Mouse (Mus musculus) Muller cell, postnatal 12 days (primary cell): ENCODE measurements at regions not wholly inside any gene's neighbourhood (a gene's known extent, or its start where the extent isn't known, plus 50 kb on each side); places are given as distances from the start of the nearest gene placed in this dataset.

ENCODE experiments used
- DNase-seq: peaks from one replicate; pipeline ENCODE4 v3.0.0-alpha.2; 2015; ENCODE audit errors: inconsistent ontology term

DNA sequence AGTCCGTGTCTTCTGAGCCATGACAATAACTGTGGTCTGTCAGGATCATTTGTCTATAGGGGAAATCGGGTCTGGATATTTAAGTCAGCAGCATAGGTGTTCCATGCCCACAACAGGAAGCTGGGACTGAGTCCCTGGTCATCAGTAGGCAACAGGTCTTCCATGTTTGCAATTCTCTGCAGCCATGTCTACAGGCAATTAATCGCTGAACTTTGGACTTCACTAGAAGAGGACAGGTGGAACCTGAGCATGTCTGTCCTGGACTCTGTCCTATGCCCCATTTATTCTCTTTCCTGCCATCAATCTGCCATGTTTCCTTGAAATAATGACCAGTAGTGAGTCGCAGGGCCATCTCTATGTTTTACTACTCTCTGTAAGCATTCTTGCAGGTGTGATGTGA, 54.9 kb downstream of the Cyp2d40 start:
- DNase-seq, result no peak

DNA sequence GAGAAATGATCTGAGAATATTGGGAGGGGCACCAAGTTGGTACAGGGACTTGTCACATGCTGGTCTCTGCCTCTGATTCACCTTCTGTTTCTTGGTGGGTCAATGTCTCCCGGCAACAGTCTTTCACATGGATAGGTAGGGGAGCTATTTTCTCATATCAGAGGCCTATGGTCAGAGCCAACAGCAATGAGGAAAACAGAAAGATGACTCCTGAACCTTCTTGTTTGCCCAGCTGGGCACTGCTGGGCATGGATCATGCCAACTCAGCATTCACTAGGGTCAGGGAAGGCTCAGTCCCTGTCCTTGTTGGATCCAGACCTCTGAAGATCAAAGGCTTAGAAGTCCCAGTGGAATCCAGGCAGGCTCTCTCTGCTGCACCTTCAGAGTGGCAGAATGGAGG, 56.1 kb downstream of the Cyp2d40 start:
- no peak for DNase-seq

DNA sequence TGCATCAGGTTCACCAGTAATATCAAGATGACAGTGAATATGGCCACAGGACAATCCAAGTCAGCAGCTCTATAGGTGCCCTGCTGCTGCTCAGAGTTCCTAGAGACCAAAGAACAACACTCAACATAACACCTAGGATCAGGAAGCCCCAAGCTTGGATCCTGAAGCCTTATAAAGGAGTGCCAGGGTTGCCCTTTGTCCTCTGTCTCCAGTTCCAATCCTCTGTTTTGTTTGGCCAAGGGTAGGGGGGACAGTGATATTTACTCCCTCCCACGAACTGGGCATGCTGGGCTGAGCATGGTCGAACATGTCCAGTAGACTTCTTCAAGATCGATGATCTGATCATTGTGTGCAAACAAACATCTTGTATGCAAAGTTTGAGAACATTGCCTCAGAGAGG, 56.8 kb downstream of the Cyp2d40 start:
- no peak for DNase-seq

DNA sequence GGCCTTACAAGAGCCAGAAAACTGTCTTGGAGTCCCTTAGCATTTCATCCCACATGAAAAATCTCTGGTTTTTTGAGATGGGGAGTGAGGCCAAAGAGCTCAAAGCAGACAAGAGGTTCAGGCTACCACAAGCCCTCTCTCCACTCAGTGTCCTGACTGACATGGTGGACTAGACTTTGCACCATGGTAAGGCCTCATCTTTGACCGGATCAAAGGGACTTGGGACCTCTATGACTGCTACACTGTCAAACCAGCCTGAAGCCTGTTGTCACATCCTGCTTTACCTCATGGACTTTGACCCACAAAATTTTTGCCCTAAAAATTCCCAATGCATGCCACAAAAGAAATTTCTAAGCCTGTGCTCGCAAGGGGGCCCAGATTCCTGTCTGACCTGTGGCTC, 57.3 kb downstream of the Cyp2d40 start:
- DNase-seq, result no peak

DNA sequence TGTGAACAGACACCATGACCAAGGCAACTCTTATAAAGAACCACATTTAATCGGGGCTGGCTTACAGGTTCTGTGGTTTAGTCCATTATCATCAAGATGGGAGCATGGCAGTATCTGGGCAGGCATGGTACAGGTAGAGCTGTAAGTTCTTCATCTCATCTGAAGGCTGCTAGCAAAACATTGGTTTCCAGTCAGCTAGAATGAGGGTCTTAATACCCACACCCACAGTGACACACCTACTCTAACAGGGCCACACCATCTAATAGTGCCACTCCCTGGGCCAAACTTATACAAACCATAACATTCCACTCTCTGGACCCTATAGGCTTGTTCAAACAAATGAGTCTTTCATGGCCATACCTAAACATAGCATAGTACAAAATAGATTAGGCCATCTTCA, 61.9 kb downstream of the Cyp2d40 start:
- DNase-seq, result no peak

DNA sequence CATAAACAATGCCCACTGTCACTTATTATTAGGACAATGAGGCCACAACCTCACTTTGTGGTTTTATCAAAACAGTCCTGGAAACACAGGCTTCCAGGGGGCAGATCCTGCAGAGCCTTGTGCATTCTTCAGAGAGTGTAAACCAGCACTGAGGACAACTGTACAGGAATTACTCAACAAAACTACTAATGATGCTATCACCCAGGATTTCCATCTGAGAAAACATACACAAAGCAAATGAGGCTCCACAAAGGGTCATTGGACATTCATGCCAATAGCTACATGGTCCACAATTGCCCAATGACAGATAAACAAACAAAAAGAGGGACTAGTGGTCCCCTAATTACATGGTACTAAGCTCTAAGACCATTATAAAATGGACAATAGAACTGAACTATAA, 68.2 kb downstream of the Cyp2d40 start:
- DNase-seq, result peak; percentile 90

DNA sequence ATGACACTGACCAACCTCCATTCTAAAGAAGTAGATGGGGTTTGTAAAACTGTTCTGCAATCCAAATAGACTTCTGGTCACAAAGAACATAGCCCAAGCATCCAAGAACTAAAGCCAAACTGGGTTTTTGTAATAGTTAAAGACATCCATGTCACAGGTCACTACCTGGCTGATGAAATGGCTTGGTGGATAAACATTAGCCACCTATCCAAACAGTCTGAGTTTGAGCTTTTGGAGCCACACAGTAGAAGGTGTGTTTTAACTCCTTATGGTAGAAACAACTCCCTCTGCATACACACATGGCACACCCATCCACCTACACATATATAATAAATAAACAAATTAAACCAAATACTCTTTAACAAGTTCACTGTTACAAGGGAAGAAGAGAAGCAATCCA, 68.7 kb downstream of the Cyp2d40 start:
- DNase-seq, result peak; percentile 17

DNA sequence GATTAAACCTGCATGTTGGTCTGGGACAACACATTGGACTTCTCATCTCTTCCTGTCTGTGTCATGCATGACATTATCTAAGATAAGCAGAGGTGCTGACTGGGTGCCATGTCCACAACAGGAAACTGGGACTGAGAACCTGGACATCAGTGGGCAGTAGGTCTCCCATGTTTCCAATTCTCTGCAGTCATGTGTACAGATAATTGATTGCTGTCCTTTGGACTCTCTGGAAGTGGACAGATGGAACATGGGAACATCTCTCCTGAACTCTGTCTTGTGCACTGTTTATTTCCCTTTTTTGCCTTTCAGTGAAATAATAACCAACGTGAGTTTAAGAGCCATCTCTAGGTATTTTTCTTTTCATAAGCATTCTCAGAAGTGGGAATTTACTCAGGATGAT, 69.5 kb downstream of the Cyp2d40 start:
- no peak for DNase-seq

DNA sequence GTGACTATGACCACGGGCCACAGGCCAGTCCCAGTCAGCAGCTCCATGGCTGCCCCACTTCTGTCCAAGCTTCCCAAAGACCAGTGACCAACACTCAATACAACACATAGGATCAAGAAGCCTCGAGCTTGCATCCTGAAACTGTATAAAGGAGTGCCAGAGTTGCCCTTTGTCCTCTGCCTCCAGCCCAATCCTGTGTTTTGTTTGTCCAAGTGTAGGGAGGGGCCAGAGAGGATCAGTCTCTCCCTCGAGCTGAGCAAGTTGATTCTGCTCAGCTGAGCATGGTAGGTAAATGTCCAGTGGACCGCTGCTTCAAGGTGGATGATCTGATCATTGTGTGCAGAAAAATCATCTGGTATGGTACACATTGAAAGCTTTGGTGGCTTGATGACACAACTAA, 71.0 kb downstream of the Cyp2d40 start:
- DNase-seq, result no peak
